Mouse (Mus musculus) kidney, adult 2 months (tissue): ENCODE measurements around the gene Ppp4r2. TPM values are rescaled to one million over a fixed set of nuclear protein-coding genes. Genes with fewer than 3 reads are reported as not detected.

Experiments used
- DNase-seq: peaks from one replicate; pipeline ENCODE4 v3.0.0; 2021
- H3K27ac ChIP-seq: fragments of 200-500 bp; 2 replicates; pipeline ENCODE4 v1.5.1; 2012; ENCODE audit warnings: low read depth, low read length, control low read depth, inconsistent platforms; ENCODE audit not compliant: insufficient read depth
- H3K27me3 ChIP-seq: fragments of 200-500 bp; replicated peaks from 2 replicates; pipeline ENCODE4 v1.6.1; 2012; ENCODE audit warnings: mild to moderate bottlenecking, moderate library complexity, low read length, inconsistent platforms; ENCODE audit not compliant: control insufficient read depth, insufficient read depth
- H3K36me3 ChIP-seq: fragments of 200-500 bp; 2 replicates; pipeline ENCODE4 v1.6.1; 2012; ENCODE audit warnings: mild to moderate bottlenecking, moderate library complexity, low read length, inconsistent platforms; ENCODE audit not compliant: control insufficient read depth, insufficient read depth
- H3K4me1 ChIP-seq: fragments of 200-500 bp; 2 replicates; pipeline ENCODE4 v1.6.1; 2011; ENCODE audit warnings: low read length; ENCODE audit not compliant: control insufficient read depth, insufficient read depth
- H3K4me3 ChIP-seq: fragments of 200-500 bp; 2 replicates; pipeline ENCODE4 v1.5.1; 2011; ENCODE audit warnings: mild to moderate bottlenecking, low read depth, low read length, control low read depth; ENCODE audit not compliant: insufficient read depth
- CTCF ChIP-seq: fragments of 200-500 bp; conservative IDR thresholded peaks from 2 replicates; pipeline ENCODE4 v1.5.1; 2011; ENCODE audit warnings: low read depth, mild to moderate bottlenecking, control low read depth, low read length, moderate library complexity, mixed read lengths; ENCODE audit not compliant: insufficient read depth, insufficient read length
- POLR2A ChIP-seq: fragments of 200-500 bp; IDR thresholded peaks from one replicate; pipeline ENCODE4 v1.6.1; 2011; ENCODE audit warnings: low read depth, low read length, control low read depth
- WGBS: fragments of 180-500 bp; shearing (Covaris S2); methylation state at CpG from one replicate; pipeline ENCODE4 v1.1.7; 2018; 5-methylcytosine and 5-hydroxymethylcytosine counted together
- polyA plus RNA-seq: library from polyadenylated mRNA; depleted of rRNA; stranded (reverse); fragments of >200 nt; gene quantifications from 2 replicates; pipeline ENCODE4 v1.2.3, GENCODE M21; 2012

Ppp4r2 gene
- polyA plus RNA-seq, 1 experiment: 14.7 TPM

- Histone ChIP-seq H3K4me1 (peaks cover 8% of the 10 kb centered on the region; the same call in 1 of the 2 replicates), H3K27me3 (no peaks in the 10 kb centered on the region), H3K4me3 (peak overlapping the region; percentile 5; the same call in 1 of the 2 replicates), H3K36me3 (no peaks in the 10 kb centered on the region), H3K27ac (peak overlapping the region; percentile 34; the same call in 1 of the 2 replicates)
- WGBS: 8% methylated on average over 15 of the region's 15 CpGs
- peak; percentile 88 for DNase-seq
- TF ChIP-seq POLR2A: no peak
- peak; percentile 88 for TF ChIP-seq CTCF
Observed at GRCm38 (mm10) chr6:100882381-100883213, 49.2 kb downstream of the Ppp4r2 start.

- Histone ChIP-seq H3K4me1 (peaks cover 8% of the 10 kb centered on the region; the same call in 1 of the 2 replicates), H3K27ac (peak overlapping the region; percentile 27; the same call in 1 of the 2 replicates), H3K4me3 (no peak overlapping the region), H3K36me3 (no peaks in the 10 kb centered on the region), H3K27me3 (no peaks in the 10 kb centered on the region)
- TF ChIP-seq POLR2A (no peak), CTCF (peak; percentile 49)
- peak; percentile 58 for DNase-seq
- 63% methylated on average over 13 of the region's 13 CpGs for WGBS
Observed at GRCm38 (mm10) chr6:100883233-100883632, 49.8 kb downstream of the Ppp4r2 start.

- H3K4me1 ChIP-seq: peaks cover 8% of the 10 kb centered on the region; the same call in 1 of the 2 replicates
- H3K4me3 ChIP-seq: no peak overlapping the region
- no peak for DNase-seq
- TF ChIP-seq CTCF (no peak), POLR2A (no peak)
- H3K36me3 ChIP-seq: no peaks in the 10 kb centered on the region
- H3K27me3 ChIP-seq: no peaks in the 10 kb centered on the region
- no peak overlapping the region for H3K27ac ChIP-seq
- 96% methylated on average over 12 of the region's 12 CpGs for WGBS
Observed at GRCm38 (mm10) chr6:100884594-100885225, 51.3 kb downstream of the Ppp4r2 start.

- Histone ChIP-seq H3K27me3 (no peaks in the 10 kb centered on the region), H3K4me3 (no peak overlapping the region), H3K4me1 (peaks cover 8% of the 10 kb centered on the region; the same call in 1 of the 2 replicates), H3K36me3 (no peaks in the 10 kb centered on the region), H3K27ac (no peak overlapping the region)
- 75% methylated on average over 7 of the region's 7 CpGs for WGBS
- no peak for DNase-seq
- TF ChIP-seq POLR2A (no peak), CTCF (no peak)
Observed at GRCm38 (mm10) chr6:100885376-100885775, 52.0 kb downstream of the Ppp4r2 start.

- no peaks in the 10 kb centered on the region for H3K27me3 ChIP-seq
- H3K36me3 ChIP-seq: no peaks in the 10 kb centered on the region
- H3K4me1 ChIP-seq: peaks cover 2% of the 10 kb centered on the region; the same call in 1 of the 2 replicates
- DNase-seq: peak; percentile 87
- TF ChIP-seq CTCF (no peak), POLR2A (no peak)
- H3K4me3 ChIP-seq: no peak overlapping the region
- 43% methylated on average over 9 of the region's 9 CpGs for WGBS
- H3K27ac ChIP-seq: no peak overlapping the region
Observed at GRCm38 (mm10) chr6:100887012-100887411, 53.6 kb downstream of the Ppp4r2 start.

GRCm38 (mm10) chr6:100889340-100889739, 55.9 kb downstream of the Ppp4r2 start:
- 95% methylated on average over 6 of the region's 6 CpGs for WGBS
- DNase-seq: no peak

GRCm38 (mm10) chr6:100892489-100892888, 59.1 kb downstream of the Ppp4r2 start:
- H3K4me1 ChIP-seq: no peaks in the 10 kb centered on the region
- WGBS: 56% methylated on average over 4 of the region's 4 CpGs
- TF ChIP-seq CTCF (no peak), POLR2A (no peak)
- DNase-seq: peak; percentile 41
- H3K36me3 ChIP-seq: no peaks in the 10 kb centered on the region
- H3K27ac ChIP-seq: no peak overlapping the region
- no peak overlapping the region for H3K4me3 ChIP-seq
- no peaks in the 10 kb centered on the region for H3K27me3 ChIP-seq

More at GRCm38 (mm10) chr6:100889340-100889739, 55.9 kb downstream of the Ppp4r2 start:
- Histone ChIP-seq H3K4me1 (no peaks in the 10 kb centered on the region), H3K27me3 (no peaks in the 10 kb centered on the region), H3K27ac (no peak overlapping the region), H3K36me3 (no peaks in the 10 kb centered on the region), H3K4me3 (no peak overlapping the region)
- TF ChIP-seq POLR2A (no peak), CTCF (no peak)
